Mouse (Mus musculus) adrenal gland, adult 8-10 months (tissue): Measurements from ENCODE around the gene Plxnb1. TPM values are rescaled to one million over a fixed set of nuclear protein-coding genes. Genes with fewer than 3 reads are reported as not detected.
"Not testable (repeated sequence)": the region's sequence is repeated elsewhere in the genome, so short reads cannot be mapped to it uniquely, and the experiment has no call there.

ENCODE experiments used
- DNase-seq: peaks from one replicate; pipeline ENCODE4 v3.0.0; 2022
- total RNA-seq, 4 experiments: library from RNA; stranded (reverse); gene quantifications; 2 replicates each; pipeline ENCODE4 v1.2.4; 2022

Gene Plxnb1
- total RNA-seq, 4 experiments from 2014 or later: 128 to 173 (median 140) TPM

DNA sequence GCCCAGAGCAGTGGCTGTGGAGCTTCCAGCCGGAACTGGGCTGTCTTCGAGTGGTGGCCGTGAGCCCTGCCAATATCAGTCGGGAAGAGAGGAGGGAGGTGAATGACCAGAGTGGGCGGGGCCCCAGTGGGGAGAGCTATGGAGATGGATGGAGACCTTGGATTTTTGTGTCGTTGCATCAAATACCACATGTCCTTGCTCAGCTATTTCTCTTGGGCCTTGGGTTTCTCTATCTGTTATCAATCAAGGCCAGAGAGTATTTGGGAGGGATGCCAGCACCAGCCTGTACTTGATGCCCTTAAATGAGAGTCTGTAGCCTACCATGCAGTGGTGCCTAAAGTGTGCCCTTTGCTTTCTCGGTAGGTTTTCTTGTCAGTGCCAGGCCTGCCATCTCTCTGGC, 8.1 kb downstream of the Plxnb1 start:
- DNase-seq: peak; percentile 95

DNA sequence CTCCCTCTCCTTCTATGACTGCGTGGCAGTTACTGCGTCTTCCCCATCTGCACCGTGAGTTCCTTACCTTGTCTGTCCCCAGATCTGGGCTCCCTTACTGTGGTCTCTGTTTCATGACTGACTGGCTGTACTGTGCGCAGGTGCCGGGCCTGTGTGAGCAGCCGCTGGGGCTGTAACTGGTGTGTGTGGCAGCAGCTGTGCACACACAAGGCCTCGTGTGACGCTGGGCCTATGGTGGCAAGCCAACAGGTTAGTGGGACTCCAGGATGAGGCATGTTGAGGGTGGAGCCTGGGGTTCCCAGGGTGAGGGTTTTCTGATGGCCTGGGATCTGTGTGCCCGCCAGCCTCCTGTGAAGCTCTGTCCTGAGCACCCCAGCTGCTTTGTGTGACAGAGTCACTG, 8.9 kb downstream of the Plxnb1 start:
- no peak for DNase-seq

DNA sequence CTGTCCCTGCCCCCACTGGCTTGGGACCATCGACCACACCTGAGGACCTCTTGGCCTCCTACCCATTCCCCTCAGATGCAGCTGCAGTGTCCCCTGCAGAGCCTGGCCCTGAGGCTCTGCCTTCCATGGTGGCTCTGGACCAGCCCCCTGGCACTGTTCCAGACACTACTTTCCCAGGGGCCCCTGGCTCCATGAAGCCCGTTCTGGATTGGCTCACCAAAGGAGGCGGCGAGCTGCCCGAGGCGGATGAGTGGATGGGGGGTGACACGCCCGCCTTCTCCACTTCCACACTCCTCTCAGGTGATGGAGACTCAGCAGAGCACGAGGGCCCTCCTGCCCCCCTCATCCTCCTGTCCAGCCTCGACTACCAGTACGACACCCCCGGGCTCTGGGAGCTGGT, 9.8 kb downstream of the Plxnb1 start:
- DNase-seq: no peak

DNA sequence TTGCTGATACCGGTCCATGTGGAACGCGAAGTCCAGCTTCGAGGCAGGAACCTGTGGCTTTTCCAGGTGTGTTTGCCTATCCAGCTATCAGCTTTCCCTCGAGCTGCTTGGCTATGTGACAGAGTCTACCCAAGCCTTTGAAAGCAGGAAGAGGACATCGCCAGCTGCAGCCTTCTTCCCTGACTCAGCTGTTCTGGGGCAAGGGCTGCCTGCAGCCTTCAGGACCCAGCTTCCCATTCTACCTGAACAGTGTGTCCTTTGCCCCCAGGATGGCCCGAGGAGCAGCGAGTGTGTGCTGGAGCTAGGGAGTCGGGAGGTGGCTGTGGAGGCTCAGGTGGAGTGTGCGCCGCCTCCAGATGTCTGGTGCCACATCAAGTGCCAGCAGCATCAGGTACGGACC, 10.5 kb downstream of the Plxnb1 start:
- DNase-seq: no peak

DNA sequence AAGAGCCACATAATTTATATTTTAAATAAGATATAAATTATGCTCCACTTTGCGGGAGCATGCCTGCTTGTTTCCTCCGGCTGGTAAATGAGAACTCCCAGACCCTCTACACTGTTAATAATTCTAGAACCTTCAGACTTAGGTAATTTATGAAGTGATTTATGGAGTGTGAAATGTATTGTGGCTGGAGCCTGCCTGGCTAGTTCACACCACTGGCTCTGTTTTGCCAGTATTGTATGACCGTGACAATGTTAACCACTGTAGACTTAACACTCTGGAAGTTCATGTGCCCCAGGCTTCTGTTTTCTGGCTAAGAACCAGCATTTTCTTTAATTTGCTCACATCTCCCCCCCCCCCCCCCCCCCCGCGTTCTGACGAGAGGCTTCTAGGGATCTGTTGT, 12.2 kb downstream of the Plxnb1 start:
- no peak for DNase-seq

DNA sequence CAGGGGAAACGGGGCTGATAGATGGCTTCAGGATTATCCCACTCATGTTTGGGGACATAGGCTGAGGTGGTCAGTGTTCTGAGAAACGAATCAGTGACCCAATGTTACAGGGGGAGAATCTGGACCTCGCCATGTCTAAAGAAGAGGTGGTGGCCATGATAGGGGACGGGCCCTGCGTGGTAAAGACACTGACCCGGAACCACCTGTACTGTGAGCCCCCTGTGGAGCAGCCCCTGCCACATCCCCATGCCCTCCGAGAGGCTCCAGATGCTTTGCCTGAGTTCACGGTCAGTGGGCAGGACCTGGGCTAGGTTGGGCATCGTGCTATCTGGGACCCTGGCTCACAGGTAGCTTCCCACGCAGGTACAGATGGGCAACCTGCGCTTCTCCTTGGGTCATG, 15.1 kb downstream of the Plxnb1 start:
- no peak for DNase-seq

DNA sequence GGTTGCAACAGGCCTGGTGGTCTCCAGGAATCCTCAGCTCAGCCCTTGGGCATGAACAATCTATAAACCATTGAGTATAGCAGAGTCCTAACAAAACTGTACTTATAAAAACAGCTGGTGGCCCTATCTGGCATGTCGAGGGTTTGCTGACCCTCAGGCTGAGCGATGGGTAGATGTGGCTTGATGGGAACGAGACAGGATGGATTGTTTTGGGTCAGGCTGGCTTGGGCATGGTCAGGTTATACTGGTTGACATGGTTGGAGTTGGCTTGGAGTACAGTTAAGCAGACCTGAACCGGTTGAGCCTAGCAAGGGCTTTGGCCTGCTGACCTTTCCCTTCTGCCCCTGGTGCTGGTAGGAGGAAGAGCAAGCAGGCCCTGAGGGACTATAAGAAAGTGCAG, 15.9 kb downstream of the Plxnb1 start:
- peak; percentile 1 for DNase-seq

DNA sequence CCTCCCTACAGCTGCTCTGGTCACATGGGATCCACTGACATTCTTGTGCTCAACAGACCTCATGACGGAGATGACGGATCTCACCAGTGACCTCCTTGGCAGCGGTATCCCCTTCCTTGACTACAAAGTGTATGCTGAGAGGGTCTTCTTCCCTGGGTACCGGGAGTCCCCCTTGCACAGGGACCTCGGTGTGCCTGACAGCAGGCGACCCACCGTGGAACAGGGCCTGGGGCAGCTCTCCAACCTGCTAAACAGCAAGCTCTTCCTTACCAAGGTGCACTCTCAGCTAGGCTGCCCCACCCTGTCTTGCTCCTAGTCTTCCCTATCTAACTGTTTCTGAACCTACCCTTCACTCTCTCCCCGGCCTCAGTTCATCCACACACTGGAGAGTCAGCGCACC, 16.4 kb downstream of the Plxnb1 start:
- peak; percentile 3 for DNase-seq

DNA sequence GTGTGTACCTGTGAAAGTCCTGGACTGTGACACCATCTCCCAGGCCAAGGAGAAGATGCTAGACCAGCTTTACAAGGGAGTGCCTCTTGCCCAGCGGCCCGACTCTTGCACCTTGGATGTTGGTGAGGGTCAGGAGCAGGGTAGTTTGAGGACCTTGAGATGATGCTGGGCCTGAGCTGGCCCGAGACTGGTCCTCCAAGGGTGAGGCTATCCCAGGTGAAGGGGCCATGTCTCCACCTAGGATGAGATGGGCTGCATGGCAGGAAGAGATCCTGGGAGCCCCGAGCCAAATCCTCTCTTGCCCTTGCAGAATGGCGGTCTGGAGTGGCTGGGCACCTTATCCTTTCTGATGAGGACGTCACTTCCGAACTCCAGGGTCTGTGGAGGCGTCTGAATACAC, 18.1 kb downstream of the Plxnb1 start:
- DNase-seq: peak; percentile 4

DNA sequence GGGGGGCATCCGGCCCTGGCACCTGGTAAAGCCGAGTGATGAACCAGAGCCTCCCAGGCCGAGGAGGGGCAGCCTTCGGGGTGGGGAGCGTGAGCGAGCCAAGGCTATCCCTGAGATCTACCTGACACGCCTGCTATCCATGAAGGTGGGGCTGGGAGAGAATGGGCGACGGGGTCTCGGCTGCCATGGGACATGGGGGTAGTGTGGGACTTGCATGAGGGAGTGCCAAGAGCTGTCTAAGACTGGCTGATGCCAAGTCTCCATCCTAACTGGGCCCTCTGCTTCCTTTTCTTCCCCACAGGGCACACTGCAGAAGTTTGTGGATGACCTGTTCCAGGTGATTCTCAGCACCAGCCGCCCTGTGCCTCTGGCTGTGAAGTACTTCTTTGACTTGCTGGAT, 19.1 kb downstream of the Plxnb1 start:
- DNase-seq: peak; percentile 9

DNA sequence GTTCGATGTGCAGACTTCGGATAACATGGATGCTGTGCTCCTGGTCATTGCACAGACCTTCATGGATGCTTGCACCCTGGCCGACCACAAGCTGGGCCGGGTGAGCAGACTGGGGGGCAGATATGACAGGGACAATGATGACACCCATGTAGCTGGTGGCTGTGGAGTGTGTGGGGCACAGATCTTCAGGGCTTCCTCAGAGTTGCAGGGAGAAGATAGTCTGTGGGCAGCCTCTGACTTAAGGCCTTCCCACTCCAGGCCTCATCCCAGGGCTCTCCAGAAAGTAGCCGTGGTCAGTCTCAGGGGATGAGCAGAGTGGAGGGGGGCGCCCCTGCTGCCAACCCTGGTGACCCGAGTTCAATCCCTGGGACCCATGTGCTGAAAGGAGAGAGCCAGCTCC, 19.7 kb downstream of the Plxnb1 start:
- peak; percentile 6 for DNase-seq

DNA sequence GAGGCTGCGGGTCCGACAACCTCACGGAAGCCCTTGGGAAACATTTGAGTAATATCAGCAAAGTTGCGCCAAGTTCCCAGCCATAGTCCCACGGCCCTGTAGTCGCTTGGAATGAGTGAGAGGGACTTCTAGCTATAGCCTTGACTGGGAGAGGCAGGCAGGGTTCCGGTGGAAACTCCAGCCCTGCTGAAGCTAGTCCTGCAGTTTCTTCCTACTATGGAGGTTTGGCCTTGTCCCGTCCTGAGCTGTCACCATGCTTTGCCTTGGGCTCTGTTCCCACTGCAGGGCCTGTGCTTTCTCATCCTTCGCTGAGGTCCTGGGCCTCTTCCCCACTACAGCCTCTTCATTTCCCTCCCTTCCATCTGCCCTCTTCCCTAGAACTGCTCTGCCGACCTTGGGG, 21.0 kb downstream of the Plxnb1 start:
- peak; percentile 89 for DNase-seq

DNA sequence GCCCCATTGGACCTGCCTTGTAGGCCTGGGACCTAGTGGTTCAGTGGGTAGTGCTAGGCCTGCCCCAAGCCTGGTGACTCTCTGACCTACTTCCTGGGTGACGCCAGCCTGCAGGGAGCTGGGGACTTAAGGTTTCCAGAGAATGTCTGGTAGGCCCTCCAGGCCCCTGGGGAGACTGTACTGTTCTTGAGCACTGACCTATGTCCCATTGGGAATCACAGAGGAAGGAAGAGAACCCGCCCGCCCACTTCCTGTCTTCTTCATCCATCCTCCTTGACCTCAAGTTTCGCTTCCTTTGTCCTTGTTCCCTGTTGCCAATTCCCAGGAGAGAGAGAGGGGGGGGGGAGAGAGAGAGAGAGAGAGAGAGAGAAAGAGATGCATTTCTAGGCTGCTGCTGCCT, 22.9 kb downstream of the Plxnb1 start:
- DNase-seq: no peak

DNA sequence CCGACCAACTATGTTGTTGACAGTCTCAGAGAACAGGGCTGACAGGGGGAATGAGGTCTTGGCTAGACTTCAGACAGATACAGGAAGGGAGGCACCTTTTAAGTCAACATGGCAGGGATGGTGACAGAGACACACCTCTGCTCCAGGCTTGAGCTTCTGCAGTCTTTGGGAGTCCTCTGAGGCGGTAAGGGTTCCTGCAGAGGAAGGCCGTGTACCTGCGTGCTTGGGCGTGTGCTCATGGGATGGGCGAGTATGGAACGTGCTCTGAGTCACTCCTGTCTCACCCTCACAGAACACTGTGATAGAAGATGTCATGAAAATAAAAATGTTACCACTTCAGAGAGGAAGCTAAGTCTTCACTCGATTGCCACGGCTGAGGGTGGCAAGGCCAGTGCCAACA, 24.4 kb downstream of the Plxnb1 start:
- no peak for DNase-seq

DNA sequence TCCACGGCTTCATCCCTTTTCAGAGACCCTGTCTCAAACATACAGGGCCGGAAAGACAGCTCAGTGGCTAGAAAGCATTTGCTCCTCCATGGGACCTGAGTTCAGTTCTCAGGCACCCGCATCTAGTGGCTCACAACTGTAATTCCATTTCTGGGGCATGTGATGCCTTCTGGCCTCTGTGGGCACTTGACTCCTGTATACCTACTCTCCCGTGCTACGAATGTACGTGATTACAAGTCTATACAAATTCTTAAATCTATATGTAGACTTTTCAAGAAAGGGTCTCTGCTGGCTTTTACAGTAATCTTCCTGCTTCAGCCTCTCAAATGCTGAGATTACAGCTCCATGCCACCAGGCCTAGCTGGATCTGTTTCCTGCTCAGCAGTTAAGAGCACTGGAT, 25.8 kb downstream of the Plxnb1 start:
- DNase-seq: no peak

DNA sequence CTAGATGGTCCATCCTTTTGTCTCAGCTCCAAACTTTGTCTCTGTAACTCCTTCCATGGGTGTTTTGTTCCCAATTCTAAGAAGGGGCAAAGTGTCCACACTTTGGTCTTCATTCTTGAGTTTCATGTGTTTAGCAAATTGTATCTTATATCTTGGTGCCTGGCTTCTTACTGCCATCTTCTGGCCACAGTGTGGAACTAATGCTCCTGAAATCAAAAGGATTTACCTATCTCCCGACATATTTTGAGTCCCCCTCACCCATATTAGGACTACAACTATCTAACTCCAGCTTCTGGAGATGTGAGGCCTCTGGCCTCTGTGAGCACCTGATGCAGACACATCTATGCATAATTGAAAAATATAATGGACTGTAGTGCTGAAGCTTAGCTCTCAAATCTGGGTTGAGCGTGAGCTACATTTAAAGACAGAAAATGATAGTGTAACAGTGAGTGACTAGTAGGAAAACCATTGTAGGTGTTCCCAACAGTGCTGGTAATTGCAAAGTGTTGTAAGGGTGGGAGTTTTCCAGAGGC, 27.4 kb downstream of the Plxnb1 start:
- DNase-seq: no peak

DNA sequence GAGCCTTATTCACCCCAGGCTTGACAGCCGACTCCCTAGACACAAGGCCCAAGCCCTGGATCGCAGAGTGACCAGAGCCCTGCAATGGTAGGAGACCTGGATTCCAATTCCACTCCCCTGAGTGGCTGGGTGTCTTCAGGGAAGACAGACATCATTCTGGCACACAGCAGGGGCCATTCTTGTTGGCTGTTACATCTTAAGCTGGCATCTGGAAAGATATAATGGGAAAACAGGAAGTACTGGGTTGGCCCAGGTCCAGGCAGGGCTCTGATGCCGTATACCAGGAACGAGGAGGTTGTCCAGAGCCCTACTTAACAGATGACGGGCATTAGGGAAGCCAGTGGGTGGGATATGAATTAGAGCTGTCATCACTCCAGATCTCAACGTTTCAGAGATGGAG, 28.1 kb downstream of the Plxnb1 start:
- no peak for DNase-seq

DNA sequence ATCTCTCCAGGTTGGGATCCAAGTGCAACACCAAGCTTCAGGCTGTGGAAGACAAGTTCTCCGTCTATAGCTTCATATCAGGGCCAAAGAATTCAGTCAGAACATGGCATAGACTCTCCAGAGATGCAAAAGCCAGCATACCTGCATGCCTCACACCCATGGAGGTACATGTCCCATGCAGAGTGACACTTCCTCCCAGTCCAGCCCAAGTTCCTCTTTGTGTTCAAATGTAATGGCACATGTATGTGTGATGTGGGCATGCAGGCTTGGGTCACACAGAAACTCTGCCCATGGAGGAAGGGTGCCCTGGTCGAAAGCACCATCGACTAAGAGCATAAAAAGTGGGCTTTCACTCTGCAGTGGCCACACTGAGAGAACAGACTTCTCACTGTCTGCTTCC, 29.0 kb downstream of the Plxnb1 start:
- DNase-seq: no peak

DNA sequence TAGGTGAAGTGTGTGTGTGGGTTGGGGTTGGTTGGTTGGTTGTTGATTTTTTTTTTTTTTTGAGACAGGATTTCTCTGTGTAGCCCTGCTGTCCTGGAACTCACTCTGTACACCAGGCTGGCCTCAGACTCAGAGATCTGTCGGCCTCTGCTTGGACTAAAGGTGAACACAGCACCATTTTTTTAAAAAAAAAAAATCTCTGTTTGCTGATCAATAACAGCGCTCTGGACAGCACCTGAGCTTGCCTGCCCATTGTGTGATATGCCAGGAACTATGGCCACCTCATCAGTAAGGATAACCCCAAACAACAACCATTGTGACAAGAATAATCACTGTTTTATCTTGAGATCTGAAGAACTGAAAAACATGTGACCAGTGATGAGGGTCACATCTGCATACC, 29.9 kb downstream of the Plxnb1 start:
- DNase-seq: no peak

DNA sequence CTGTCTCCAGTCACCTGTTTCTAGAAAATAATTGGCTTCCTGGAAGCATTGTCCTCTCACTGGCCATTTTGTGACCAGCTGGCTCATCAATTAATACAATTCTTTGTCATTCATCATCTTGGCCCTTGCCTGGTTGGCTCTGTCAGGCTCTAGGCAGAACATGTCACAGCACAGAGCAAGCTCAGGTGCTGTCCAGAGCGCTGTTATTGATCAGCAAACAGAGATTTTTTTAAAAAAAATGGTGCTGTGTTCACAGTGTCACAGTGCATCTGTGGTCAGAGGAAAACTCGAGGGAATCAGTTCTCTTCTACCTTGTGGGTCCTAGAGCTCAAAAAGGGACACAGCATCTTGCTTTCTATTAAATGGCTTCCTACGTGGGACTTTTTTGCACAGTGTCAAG, 30.3 kb downstream of the Plxnb1 start:
- DNase-seq: no peak

DNA sequence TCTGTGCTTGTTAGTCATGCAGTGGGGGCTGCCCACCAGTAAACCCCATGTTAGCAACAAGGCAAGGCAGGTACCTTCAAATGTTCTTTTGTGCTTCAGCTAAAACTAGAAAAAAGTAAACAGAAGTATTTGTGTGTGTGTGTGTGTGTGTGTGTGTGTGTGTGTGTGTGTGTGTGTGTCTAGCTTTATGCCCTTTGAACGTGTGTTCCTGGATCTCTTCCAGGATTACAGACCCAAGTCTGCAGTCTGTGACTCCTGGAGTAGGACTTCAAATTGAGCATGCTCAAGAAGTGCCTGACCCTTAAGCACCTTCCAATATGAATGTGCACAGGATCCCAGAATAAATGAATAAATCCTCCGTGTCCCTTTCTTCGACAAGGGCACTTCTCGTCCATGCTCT, 31.9 kb downstream of the Plxnb1 start:
- no peak for DNase-seq

DNA sequence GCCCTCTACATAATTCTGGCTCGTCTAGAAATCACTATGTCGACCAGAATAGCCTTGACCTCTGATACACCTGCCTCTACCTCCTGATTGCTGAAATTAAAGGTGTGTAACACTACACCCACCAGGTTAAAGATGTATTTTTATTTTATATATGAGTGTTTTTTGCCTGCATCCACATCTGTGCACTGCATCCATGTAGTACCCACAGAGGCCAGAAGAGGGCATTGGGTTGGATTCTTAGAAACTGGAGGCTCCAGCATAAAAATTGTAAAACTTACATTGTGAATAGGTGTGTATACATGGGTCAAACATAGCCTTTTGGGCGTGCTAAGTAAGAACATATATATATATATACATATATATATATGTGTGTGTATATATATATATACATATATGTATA, 33.0 kb downstream of the Plxnb1 start:
- DNase-seq: no peak

DNA sequence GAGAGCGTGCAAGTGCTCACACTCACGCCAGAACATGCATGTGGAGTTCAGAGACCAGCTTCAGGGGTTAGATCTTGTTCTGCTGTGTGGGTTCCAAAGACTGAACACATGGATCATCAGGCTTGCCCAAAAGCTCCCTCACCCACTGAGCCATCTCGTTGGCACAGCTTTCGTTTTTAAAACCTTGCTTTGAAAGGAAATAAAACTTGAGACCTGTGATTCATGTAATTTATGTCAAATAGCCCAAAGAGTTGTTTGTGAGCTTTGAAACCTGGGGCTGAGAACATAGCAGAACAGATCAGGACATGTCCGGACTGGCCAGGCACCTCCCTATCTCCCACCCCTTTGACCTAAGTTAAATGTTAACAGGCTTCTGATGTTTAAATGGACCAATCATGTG, 34.9 kb downstream of the Plxnb1 start:
- DNase-seq: no peak

DNA sequence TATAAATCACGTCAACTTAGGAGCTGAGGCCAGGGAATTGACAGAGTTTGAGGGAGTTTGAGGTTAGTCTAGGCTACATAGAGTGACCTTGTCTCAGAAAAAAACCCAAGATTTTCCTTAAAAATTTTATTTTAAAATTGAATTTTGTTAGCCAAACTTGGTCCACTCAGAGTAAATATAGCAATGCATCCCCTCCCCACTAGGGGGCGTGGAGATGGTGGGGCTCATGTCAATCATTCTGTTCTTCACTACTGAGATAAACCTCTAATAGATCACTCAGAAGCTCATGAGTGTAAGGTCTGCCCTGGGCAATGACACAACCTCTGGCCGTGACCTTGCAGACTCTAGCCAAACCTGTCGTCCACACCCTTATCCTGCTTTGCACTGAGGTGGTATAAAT, 45.2 kb downstream of the Plxnb1 start:
- not testable (repeated sequence) for DNase-seq

DNA sequence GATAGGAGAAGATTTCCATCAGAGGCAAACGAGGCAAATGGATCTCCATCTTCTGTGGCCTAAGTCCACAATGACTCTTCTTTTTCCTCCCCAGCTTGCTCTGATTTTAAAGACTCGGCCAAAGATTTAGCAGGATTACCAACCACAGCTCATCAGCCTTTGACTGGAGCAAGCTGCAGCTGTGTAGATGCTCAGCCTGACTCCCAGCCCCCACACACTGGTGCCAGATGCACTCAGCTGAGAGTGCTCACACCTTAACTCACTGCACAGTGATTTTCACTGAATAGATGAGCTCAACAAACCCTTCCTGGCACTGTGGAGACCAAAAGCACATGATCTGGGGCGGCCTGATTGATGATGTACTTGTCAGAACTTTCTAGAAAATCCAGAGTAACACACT, 66.8 kb downstream of the Plxnb1 start, which contains the start of gene Fbxw21:
Gene Fbxw21, minus strand, starts transcription at position 101 of the 400 bp plus-strand sequence.
- DNase-seq: no peak

DNA sequence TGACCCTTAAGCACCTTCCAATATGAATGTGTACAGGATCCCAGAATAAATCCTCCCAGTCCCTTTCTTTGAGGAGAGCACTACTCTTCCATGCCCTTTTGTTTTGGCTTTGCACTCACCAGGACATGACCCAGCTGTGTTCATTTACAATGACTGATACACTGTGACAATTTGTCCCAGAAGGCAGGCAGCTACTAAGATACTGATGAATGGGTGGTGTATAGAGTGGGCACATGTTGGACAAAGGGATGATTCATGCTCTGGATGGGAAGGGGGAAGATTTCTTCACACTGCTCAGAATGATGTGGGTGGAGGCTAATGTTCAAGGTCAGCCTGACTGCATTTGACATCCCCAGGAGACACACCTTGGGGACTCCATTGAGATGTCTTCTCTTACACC, 72.1 kb downstream of the Plxnb1 start:
- DNase-seq: no peak
